In genomic region chr6:35176979-35177649, GRCm38 (mm10) we compare ENCODE assay signal across 8 mouse cellular contexts. TPM values are rescaled to one million over a fixed set of nuclear protein-coding genes. Genes with fewer than 3 reads are reported as not detected.
DNase-seq lines count a peak whose midpoint lies in the region; ATAC-seq lines count a peak whose summit lies in the region.

Gene Nup205, plus strand, starts transcription at chr6:35177421.

- peak; percentile 96 for DNase-seq in 3T3-L1 (ENCODE audit: low read depth, low spot score)
- peak; percentile 89 for DNase-seq in adrenal gland, postnatal 14 days
- DNase-seq in embryonic facial prominence, embryonic 10.5 days (ENCODE audit: low spot score), result peak; percentile 89
- peak; percentile 50 for DNase-seq in gonadal fat pad, adult 2 months (ENCODE audit: low read depth)
- DNase-seq in left cerebral cortex, postnatal 25 days (ENCODE audit: low spot score in 2 of 2), result peak; percentile 90
- DNase-seq in mesoderm, embryonic 11.5 days (ENCODE audit: low read depth, low spot score), result peak; percentile 87
- DNase-seq in right cerebral cortex, postnatal 25 days, result peak; percentile 90

- 4% methylated on average over 34 of the region's 34 CpGs for WGBS in embryonic facial prominence, embryonic 10.5 days
- 3% methylated on average over 34 of the region's 34 CpGs for WGBS in intestine, embryonic 16.5 days

- H3K27ac ChIP-seq in embryonic facial prominence, embryonic 10.5 days (replicated peaks), result peak within 1 kb of the TSS; percentile 100
- peak within 1 kb of the TSS; percentile 95 for H3K27ac ChIP-seq in intestine, embryonic 16.5 days (ENCODE audit: low read length)

- peak within 1 kb of the TSS; percentile 97 for H3K9ac ChIP-seq in intestine, embryonic 16.5 days (ENCODE audit: low read depth, low read length)

- peak within 1 kb of the TSS; percentile 86 for H3K4me2 ChIP-seq in intestine, embryonic 16.5 days (ENCODE audit: low read depth, low read length)

- H3K27me3 ChIP-seq in embryonic facial prominence, embryonic 10.5 days (replicated peaks; ENCODE audit: low read depth, poor library complexity, severe bottlenecking), result no peaks in the 10 kb centered on the region
- H3K27me3 ChIP-seq in intestine, embryonic 16.5 days (replicated peaks; ENCODE audit: control insufficient read depth, insufficient read depth, low read length), result no peaks in the 10 kb centered on the region

- peaks cover 8% of the 10 kb centered on the region for H3K4me1 ChIP-seq in embryonic facial prominence, embryonic 10.5 days
- no peaks in the 10 kb centered on the region for H3K4me1 ChIP-seq in intestine, embryonic 16.5 days (ENCODE audit: control insufficient read depth, insufficient read depth, low read length)

- H3K9me3 ChIP-seq in embryonic facial prominence, embryonic 10.5 days, result no peaks in the 10 kb centered on the region
- H3K9me3 ChIP-seq in intestine, embryonic 16.5 days (ENCODE audit: control insufficient read depth, low read length), result no peaks in the 10 kb centered on the region

- H3K36me3 ChIP-seq in embryonic facial prominence, embryonic 10.5 days (replicated peaks), result no peaks in the 10 kb centered on the region
- no peaks in the 10 kb centered on the region for H3K36me3 ChIP-seq in intestine, embryonic 16.5 days (ENCODE audit: control insufficient read depth, insufficient read depth, low read length)

- intact Hi-C loops in left cerebral cortex, postnatal 25 days (cut with DNase I), result loop anchor here (1.0 kb wide), 1 partner anchor 44 kb away; the partner anchor contains the start of gene Cnot4

- ATAC-seq in intestine, embryonic 16.5 days, result peak; percentile 94

- peak within 1 kb of the TSS; percentile 94 for H3K4me3 ChIP-seq in embryonic facial prominence, embryonic 10.5 days
- H3K4me3 ChIP-seq in intestine, embryonic 16.5 days (ENCODE audit: low read length), result peak within 1 kb of the TSS; percentile 92

RNA-seq across cellular contexts. Expression of gene Nup205, which starts in this region (rescaled TPM):
- total RNA-seq in adrenal gland, postnatal 14 days (2021), result 37.3 and 39.5 TPM in 2 replicates
- polyA plus RNA-seq in embryonic facial prominence, embryonic 10.5 days (2016; fragmentation: Nextera tagmentation; extraction: Ambion mirVana), result 55.4 and 58.6 TPM in 2 replicates
- 16.5 and 21.3 TPM in 2 replicates for polyA plus RNA-seq in gonadal fat pad, adult 2 months (2012; rRNA removed)
- polyA plus RNA-seq in intestine, embryonic 16.5 days (2015; fragmentation: Nextera tagmentation; extraction: Ambion mirVana), result 23.7 and 23.8 TPM in 2 replicates
- total RNA-seq in left cerebral cortex, postnatal 25 days (2021), result 10 to 100 TPM; 24.4 to 27.1 TPM

Comparison
In these comparisons a context has a peak if more than half of its experiments do, and no peak if none do; other contexts are left out.
1. Peak in every context shown above with its lines: DNase-seq, ATAC-seq, H3K4me3 ChIP-seq and H3K27ac ChIP-seq.